8 mouse cellular contexts compared by ENCODE assay signal in genomic region chr6:128090985-128091832, GRCm38 (mm10). TPM values are rescaled to one million over a fixed set of nuclear protein-coding genes. Genes with fewer than 3 reads are reported as not detected.
DNase-seq lines count a peak whose midpoint lies in the region; ATAC-seq and TF ChIP-seq lines count a peak whose summit lies in the region.

No protein-coding gene starts in this region.

- H3K79me2 ChIP-seq in liver, adult 2 months (ENCODE audit: control insufficient read depth, insufficient read depth, low read length) = peaks cover 30% of the 10 kb centered on the region

- no peak overlapping the region for H3K4me2 ChIP-seq in forebrain, embryonic 14.5 days (ENCODE audit: low read length)
- H3K4me2 ChIP-seq in lung, embryonic 15.5 days = no peak overlapping the region

- peaks cover 16% of the 10 kb centered on the region for H3K4me1 ChIP-seq in liver, adult 2 months (ENCODE audit: control insufficient read depth, insufficient read depth, low read length)
- H3K4me1 ChIP-seq in forebrain, embryonic 14.5 days (ENCODE audit: control insufficient read depth, insufficient read depth, low read length) = no peaks in the 10 kb centered on the region
- peaks cover 46% of the 10 kb centered on the region for H3K4me1 ChIP-seq in lung, embryonic 15.5 days

- no peak overlapping the region for H3K27ac ChIP-seq in liver, adult 2 months (replicated peaks; ENCODE audit: insufficient read depth, low read depth, low read length)
- no peak overlapping the region for H3K27ac ChIP-seq in forebrain, embryonic 14.5 days (ENCODE audit: low read depth, low read length)
- 0 out of 2 replicates have a peak overlapping the region, but pooled peaks have one; percentile 20 for H3K27ac ChIP-seq in lung, embryonic 15.5 days

- peak; percentile 32 for ATAC-seq in cerebellum, adult (ENCODE audit: insufficient number of reproducible peaks, low FRiP score, low TSS enrichment)
- peak; percentile 49; the same call in 1 of the 2 replicates for ATAC-seq in forebrain, embryonic 14.5 days
- ATAC-seq in lung, embryonic 15.5 days (ENCODE audit: borderline replicate concordance, extremely low read depth, low FRiP score, low TSS enrichment) = 0 out of 2 replicates have a peak, but pooled peaks have one; percentile 29

- TF ChIP-seq POLR2A in liver, adult 2 months (IDR thresholded peaks at IDR 0.05; ENCODE audit: extremely low read depth, insufficient read depth, low read length) = no peak

- no peak overlapping the region for H3K9ac ChIP-seq in liver, adult 2 months (ENCODE audit: low read depth, low read length)
- H3K9ac ChIP-seq in forebrain, embryonic 14.5 days (ENCODE audit: low read length) = no peak overlapping the region
- H3K9ac ChIP-seq in lung, embryonic 15.5 days = no peak overlapping the region

- no peaks in the 10 kb centered on the region for H3K27me3 ChIP-seq in liver, adult 2 months (ENCODE audit: control insufficient read depth, insufficient read depth, low read length)
- H3K27me3 ChIP-seq in forebrain, embryonic 14.5 days (replicated peaks; ENCODE audit: control insufficient read depth, insufficient read depth, low read length) = no peaks in the 10 kb centered on the region
- H3K27me3 ChIP-seq in lung, embryonic 15.5 days = no peaks in the 10 kb centered on the region

- H3K36me3 ChIP-seq in liver, adult 2 months (ENCODE audit: control insufficient read depth, insufficient read depth, low read length) = no peaks in the 10 kb centered on the region
- no peaks in the 10 kb centered on the region for H3K36me3 ChIP-seq in forebrain, embryonic 14.5 days (ENCODE audit: control insufficient read depth, insufficient read depth, low read length)
- no peaks in the 10 kb centered on the region for H3K36me3 ChIP-seq in lung, embryonic 15.5 days

- DNase-seq in liver, adult 2 months (ENCODE audit: extremely low read depth, low read depth, low spot score) = peak; percentile 37
- DNase-seq in liver = no peak
- peak; percentile 86 for DNase-seq in forebrain, embryonic 14.5 days (ENCODE audit: low spot score)
- peak; percentile 53 for DNase-seq in induced T-regulatory cell, adult 2 months (ENCODE audit: low read depth)
- peak; percentile 23 for DNase-seq in retina, adult 2 months (ENCODE audit: low read depth, low spot score)
- no peak for DNase-seq in urinary bladder, adult 18-20 months (ENCODE audit: low spot score in 2 of 2)

- peak; percentile 81 for TF ChIP-seq CTCF in liver, adult 2 months (IDR thresholded peaks at IDR 0.05; ENCODE audit: low read depth, low read length)

- H3K4me3 ChIP-seq in liver, adult 2 months (ENCODE audit: insufficient read depth, low read depth, low read length) = no peak overlapping the region
- no peak overlapping the region for H3K4me3 ChIP-seq in forebrain, embryonic 14.5 days (ENCODE audit: low read depth, low read length)
- no peak overlapping the region for H3K4me3 ChIP-seq in lung, embryonic 15.5 days

- WGBS in liver, adult 2 months = 37% methylated on average over 6 of the region's 6 CpGs
- 24% methylated on average over 6 of the region's 6 CpGs for WGBS in forebrain, embryonic 14.5 days
- WGBS in lung, embryonic 15.5 days = 26% methylated on average over 6 of the region's 6 CpGs

- no peaks in the 10 kb centered on the region for H3K9me3 ChIP-seq in forebrain, embryonic 14.5 days (replicated peaks; ENCODE audit: control insufficient read depth, low read length)
- H3K9me3 ChIP-seq in lung, embryonic 15.5 days = no peaks in the 10 kb centered on the region

RNA-seq across cellular contexts. Expression of gene Tspan9, which starts 52.2 kb away (rescaled TPM):
- 23.2 and 35.8 TPM in 2 replicates for total RNA-seq in liver, adult 2 months (2014; rRNA removed)
- polyA plus RNA-seq in liver, adult 2 months (2012; rRNA removed) = 39.1 and 40.0 TPM in 2 replicates
- 23.0 and 36.2 TPM in 2 replicates for polyA plus RNA-seq in forebrain, embryonic 14.5 days (2014; fragmentation: Nextera tagmentation; extraction: Ambion mirVana)
- 128 and 130 TPM in 2 replicates for polyA plus RNA-seq in lung, embryonic 15.5 days (2015; fragmentation: Nextera tagmentation; extraction: Ambion mirVana)

Comparison
In these comparisons a context has a peak if more than half of its experiments do, and no peak if none do; other contexts are left out.
1. DNase-seq: peak in liver, adult 2 months (single experiment), forebrain, embryonic 14.5 days (single experiment), induced T-regulatory cell, adult 2 months (single experiment) and retina, adult 2 months (single experiment); none in liver (single experiment) and urinary bladder, adult 18-20 months (0 of 2).
2. Peak in every context shown above with its lines, with median percentiles within 50 percentile points of each other: ATAC-seq.